Mouse (Mus musculus) intestine, embryonic 16.5 days (tissue): ENCODE data around the gene Pkm. TPM values are rescaled to one million over a fixed set of nuclear protein-coding genes. Genes with fewer than 3 reads are reported as not detected.

Experiments
- ATAC-seq: fragments of 200-750 bp; cut with Nextera tagmentation; 2 replicates; pipeline ENCODE4 v1.8.0; 2017; ENCODE audit warnings: moderate TSS enrichment, moderate library complexity
- H3K27ac ChIP-seq: fragments of 300-500 bp; sonication (generic); 2 replicates; pipeline ENCODE4 v1.5.1; 2014; ENCODE audit warnings: mild to moderate bottlenecking, low read length
- H3K27me3 ChIP-seq: fragments of 300-500 bp; sonication (generic); replicated peaks from 2 replicates; pipeline ENCODE4 v1.6.1; 2014; ENCODE audit warnings: low read length, control low read depth, mixed read lengths; ENCODE audit not compliant: control insufficient read depth, insufficient read depth
- H3K36me3 ChIP-seq: fragments of 300-500 bp; sonication (generic); 2 replicates; pipeline ENCODE4 v1.6.1; 2014; ENCODE audit warnings: low read length, control low read depth; ENCODE audit not compliant: control insufficient read depth, insufficient read depth
- H3K4me1 ChIP-seq: fragments of 300-500 bp; sonication (generic); 2 replicates; pipeline ENCODE4 v1.6.1; 2014; ENCODE audit warnings: low read length, control low read depth, mixed read lengths; ENCODE audit not compliant: control insufficient read depth, insufficient read depth
- H3K4me2 ChIP-seq: fragments of 300-500 bp; sonication (generic); 2 replicates; pipeline ENCODE4 v1.6.1; 2014; ENCODE audit warnings: low read depth, low read length, control low read depth
- H3K4me3 ChIP-seq: fragments of 300-500 bp; sonication (generic); 2 replicates; pipeline ENCODE4 v1.5.1; 2014; ENCODE audit warnings: mild to moderate bottlenecking, low read length
- H3K9ac ChIP-seq: fragments of 300-500 bp; sonication (generic); 2 replicates; pipeline ENCODE4 v1.6.1; 2014; ENCODE audit warnings: low read depth, low read length
- H3K9me3 ChIP-seq: fragments of 300-500 bp; sonication (generic); 2 replicates; pipeline ENCODE4 v1.6.1; 2016; ENCODE audit warnings: low read length, control low read depth; ENCODE audit not compliant: control insufficient read depth
- WGBS: fragments of 180-500 bp; shearing (Covaris S2); extraction: QIAGEN DNeasy Blood & Tissue Kit; methylation state at CpG from one replicate; pipeline ENCODE4 v1.1.7; 2014; 5-methylcytosine and 5-hydroxymethylcytosine counted together
- polyA plus RNA-seq: library from polyadenylated mRNA; unstranded; fragments of >200 nt; fragmentation: Nextera tagmentation; extraction: Ambion mirVana; gene quantifications from 2 replicates; pipeline ENCODE4 v1.2.1, GENCODE M21; 2015

Pkm gene
- 1,051 and 1,198 TPM in 2 replicates for polyA plus RNA-seq

DNA sequence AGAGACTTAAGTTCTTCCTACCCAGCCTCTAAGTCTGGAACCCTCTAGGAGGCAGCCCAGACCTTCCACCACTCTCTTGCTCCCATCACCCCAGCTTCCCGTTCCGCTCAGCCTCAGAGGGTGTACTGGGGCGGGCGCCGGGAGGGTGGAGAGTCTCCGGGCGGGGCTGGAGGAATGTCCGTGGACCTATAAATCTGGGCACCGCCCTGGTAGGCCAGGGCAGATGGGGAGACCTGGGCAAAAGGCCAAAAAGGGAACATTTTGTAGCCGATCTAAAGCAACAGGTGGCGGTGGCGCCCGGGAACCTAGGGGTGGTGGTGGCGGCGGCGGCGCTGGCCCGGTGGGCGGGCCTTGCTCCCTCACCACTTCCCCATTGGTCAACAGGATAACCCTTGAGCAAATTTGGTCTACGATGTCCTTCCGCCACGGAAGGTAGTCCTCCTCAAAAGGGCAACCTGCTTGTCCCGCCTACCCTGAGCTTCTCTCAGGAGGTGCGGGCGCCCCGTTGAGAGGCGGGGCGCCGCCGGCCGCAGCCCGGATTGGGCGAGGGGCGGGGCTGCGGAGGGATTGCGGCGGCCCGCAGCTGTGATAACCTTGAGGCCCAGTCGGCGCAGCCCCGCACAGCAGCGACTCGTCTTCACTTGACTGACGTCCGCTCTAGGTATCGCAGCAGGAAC, at the start of gene Pkm:
Pkm (plus strand) TSS at position 411 of the 677 bp plus-strand sequence.
- no peaks in the 10 kb centered on the region for H3K27me3 ChIP-seq
- H3K9ac ChIP-seq, result peak within 1 kb of the TSS; percentile 85
- H3K36me3 ChIP-seq, result 0 out of 2 replicates have a peak, but pooled peaks cover 4% of the 10 kb centered on the region
- peaks cover 42% of the 10 kb centered on the region for H3K4me1 ChIP-seq
- WGBS, result under 1% methylated on average over 46 of the region's 46 CpGs
- H3K4me2 ChIP-seq, result peak within 1 kb of the TSS; percentile 47
- ATAC-seq, result peak; percentile 93
- no peaks in the 10 kb centered on the region for H3K9me3 ChIP-seq
- peak within 1 kb of the TSS; percentile 86 for H3K4me3 ChIP-seq
- peak within 1 kb of the TSS; percentile 96 for H3K27ac ChIP-seq

DNA sequence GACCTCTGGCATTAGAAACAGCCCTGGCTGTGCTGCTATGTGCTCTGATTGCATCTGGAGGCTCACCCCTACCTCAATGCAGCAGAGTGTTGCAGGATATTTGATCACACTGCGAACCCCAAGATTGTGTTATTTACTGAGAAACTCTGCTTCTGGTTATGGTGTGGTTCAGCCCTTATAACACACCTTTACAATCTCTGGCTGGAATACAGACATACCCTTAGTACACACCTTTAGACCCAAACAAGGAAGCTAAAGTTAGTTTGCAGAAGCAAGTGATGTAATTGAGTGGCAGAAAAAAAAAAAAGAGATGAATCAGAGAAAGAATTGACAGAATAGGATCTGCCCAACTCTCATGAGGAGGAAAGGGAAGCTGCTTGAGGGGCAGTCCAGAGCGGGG, 45.2 kb upstream of the Pkm start:
- Histone ChIP-seq H3K9ac (no peak overlapping the region), H3K4me3 (no peak overlapping the region), H3K27me3 (no peaks in the 10 kb centered on the region), H3K4me2 (no peak overlapping the region), H3K4me1 (no peaks in the 10 kb centered on the region), H3K9me3 (no peaks in the 10 kb centered on the region), H3K27ac (no peak overlapping the region), H3K36me3 (no peaks in the 10 kb centered on the region)
- no peak for ATAC-seq
- WGBS, result 78% methylated on average over 2 of the region's 2 CpGs

GRCm38 (mm10) chr9:59615797-59616196, 40.4 kb upstream of the Pkm start:
- H3K36me3 ChIP-seq, result no peaks in the 10 kb centered on the region
- ATAC-seq, result no peak
- no peak overlapping the region for H3K27ac ChIP-seq
- H3K9ac ChIP-seq, result no peak overlapping the region
- H3K27me3 ChIP-seq, result no peaks in the 10 kb centered on the region
- H3K9me3 ChIP-seq, result no peaks in the 10 kb centered on the region
- no peak overlapping the region for H3K4me2 ChIP-seq
- H3K4me1 ChIP-seq, result 0 out of 2 replicates have a peak, but pooled peaks cover 3% of the 10 kb centered on the region
- H3K4me3 ChIP-seq, result no peak overlapping the region
- WGBS, result 80% methylated on average over 2 of the region's 2 CpGs

- ATAC-seq, result peak; percentile 100
- no peaks in the 10 kb centered on the region for H3K9me3 ChIP-seq
- H3K9ac ChIP-seq, result peak within 1 kb of the TSS; percentile 96
- no peaks in the 10 kb centered on the region for H3K27me3 ChIP-seq
- H3K4me3 ChIP-seq, result peak within 1 kb of the TSS; percentile 97
- H3K4me1 ChIP-seq, result 0 out of 2 replicates have a peak, but pooled peaks cover 3% of the 10 kb centered on the region
- WGBS, result under 1% methylated on average over 36 of the region's 36 CpGs
- peak within 1 kb of the TSS; percentile 92 for H3K27ac ChIP-seq
- H3K36me3 ChIP-seq, result no peaks in the 10 kb centered on the region
- H3K4me2 ChIP-seq, result peak within 1 kb of the TSS; percentile 67
Measured at GRCm38 (mm10) chr9:59616622-59617306, 39.4 kb upstream of the Pkm start, which contains the start of gene Parp6. Parp6 (plus strand) TSS chr9:59617284.

DNA sequence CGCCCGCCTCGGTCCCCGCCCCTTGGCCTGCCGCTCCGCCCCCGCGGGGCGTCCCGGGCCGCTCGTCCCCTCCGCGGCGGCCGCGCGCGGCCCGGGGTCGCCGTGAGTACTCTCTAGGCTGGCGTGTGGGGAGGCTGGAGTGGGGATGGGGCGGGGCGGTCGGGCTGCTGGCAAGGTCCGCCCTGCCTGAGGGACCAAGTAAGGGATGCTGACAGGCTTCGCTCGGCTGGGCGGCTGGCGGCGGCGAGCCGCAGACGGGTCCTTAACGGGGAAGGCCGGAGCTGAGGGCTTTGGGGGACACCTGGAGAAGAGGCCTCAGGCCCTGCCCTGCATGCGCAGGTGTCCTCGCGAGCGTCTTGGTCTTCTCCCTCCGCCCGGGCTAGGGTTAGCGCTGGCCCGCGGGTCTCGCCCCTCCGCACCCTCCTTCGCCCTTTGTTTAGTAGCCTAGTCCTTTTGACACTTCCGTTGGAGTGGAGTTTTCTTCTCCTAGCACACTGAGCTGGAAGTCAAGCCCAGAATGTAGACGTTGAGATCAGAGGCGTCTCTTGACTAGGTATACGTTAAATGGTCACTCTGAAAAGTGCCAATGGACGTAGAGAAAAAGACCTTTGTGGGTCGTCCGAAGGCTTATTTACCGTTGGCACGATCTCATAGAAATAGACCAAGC, 38.7 kb upstream of the Pkm start:
- peak overlapping the region; percentile 96 for H3K9ac ChIP-seq
- no peaks in the 10 kb centered on the region for H3K27me3 ChIP-seq
- H3K4me2 ChIP-seq, result peak overlapping the region; percentile 67
- H3K36me3 ChIP-seq, result no peaks in the 10 kb centered on the region
- H3K9me3 ChIP-seq, result no peaks in the 10 kb centered on the region
- peak overlapping the region; percentile 97 for H3K4me3 ChIP-seq
- 1% methylated on average over 56 of the region's 58 CpGs for WGBS
- no peak for ATAC-seq
- peak overlapping the region; percentile 92 for H3K27ac ChIP-seq
- H3K4me1 ChIP-seq, result 0 out of 2 replicates have a peak, but pooled peaks cover 3% of the 10 kb centered on the region

GRCm38 (mm10) chr9:59638372-59638771, 17.8 kb upstream of the Pkm start:
- Histone ChIP-seq H3K4me1 (peaks cover 4% of the 10 kb centered on the region; the same call in 1 of the 2 replicates), H3K4me2 (no peak overlapping the region), H3K9ac (no peak overlapping the region), H3K27ac (no peak overlapping the region), H3K36me3 (peaks cover 5% of the 10 kb centered on the region; the same call in 1 of the 2 replicates), H3K27me3 (no peaks in the 10 kb centered on the region), H3K4me3 (no peak overlapping the region), H3K9me3 (no peaks in the 10 kb centered on the region)
- WGBS, result 86% methylated on average over 1 of the region's 1 CpGs
- ATAC-seq, result no peak

DNA sequence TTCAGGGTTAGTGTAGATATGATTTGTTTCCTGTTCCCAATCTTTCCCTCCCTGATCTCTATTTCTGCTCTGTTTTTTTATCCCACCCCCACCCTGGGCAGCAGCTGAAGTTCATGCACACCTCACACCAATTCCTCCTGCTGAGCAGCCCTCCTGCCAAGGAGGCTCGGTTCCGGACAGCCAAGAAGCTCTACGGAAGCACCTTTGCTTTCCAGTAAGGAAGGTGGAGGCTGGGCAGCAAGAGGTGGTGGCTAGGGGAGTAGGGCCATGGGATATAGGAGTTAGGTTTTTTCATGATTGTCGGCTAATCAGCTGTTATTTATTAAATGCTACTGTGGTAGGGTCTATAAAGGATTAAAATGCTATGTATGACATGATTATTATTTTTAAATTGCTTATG, 16.2 kb upstream of the Pkm start:
- WGBS, result 94% methylated on average over 4 of the region's 4 CpGs
- ATAC-seq, result no peak
- peaks cover 5% of the 10 kb centered on the region; the same call in 1 of the 2 replicates for H3K36me3 ChIP-seq

DNA sequence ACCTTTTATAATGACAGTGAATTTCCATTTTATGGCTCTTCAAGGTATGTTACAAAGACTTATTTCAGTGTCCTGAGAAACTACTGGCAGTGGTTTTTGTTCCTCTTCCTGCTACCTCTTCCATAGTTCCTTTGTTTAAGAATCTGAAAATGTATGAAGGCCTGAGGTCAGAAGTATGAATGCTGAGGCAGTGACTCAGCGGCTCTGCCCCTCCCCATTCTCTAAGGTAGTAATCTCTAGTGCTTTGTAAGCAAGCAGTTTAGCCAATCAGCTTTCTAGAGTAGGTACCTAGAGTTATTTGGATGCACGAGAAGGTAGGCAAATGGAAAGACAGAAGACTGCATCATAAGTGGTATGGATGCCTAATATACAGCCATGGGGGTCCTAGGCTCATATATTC, 14.8 kb upstream of the Pkm start:
- no peak overlapping the region for H3K4me3 ChIP-seq
- H3K36me3 ChIP-seq, result peaks cover 3% of the 10 kb centered on the region; the same call in 1 of the 2 replicates
- H3K27me3 ChIP-seq, result no peaks in the 10 kb centered on the region
- H3K9me3 ChIP-seq, result no peaks in the 10 kb centered on the region
- H3K4me1 ChIP-seq, result peaks cover 4% of the 10 kb centered on the region; the same call in 1 of the 2 replicates
- H3K4me2 ChIP-seq, result no peak overlapping the region
- ATAC-seq, result no peak
- WGBS, result 71% methylated on average over 2 of the region's 2 CpGs
- H3K9ac ChIP-seq, result no peak overlapping the region
- peak overlapping the region; percentile 33; the same call in 1 of the 2 replicates for H3K27ac ChIP-seq

More for the DNA sequence above, 16.2 kb upstream of the Pkm start:
- Histone ChIP-seq H3K4me2 (no peak overlapping the region), H3K9me3 (no peaks in the 10 kb centered on the region), H3K27me3 (no peaks in the 10 kb centered on the region), H3K4me3 (no peak overlapping the region), H3K9ac (no peak overlapping the region), H3K4me1 (peaks cover 4% of the 10 kb centered on the region; the same call in 1 of the 2 replicates), H3K27ac (no peak overlapping the region)

GRCm38 (mm10) chr9:59649911-59650310, 6.3 kb upstream of the Pkm start:
- Histone ChIP-seq H3K36me3 (0 out of 2 replicates have a peak, but pooled peaks cover 2% of the 10 kb centered on the region), H3K9ac (no peak overlapping the region), H3K27me3 (no peaks in the 10 kb centered on the region), H3K9me3 (no peaks in the 10 kb centered on the region), H3K27ac (no peak overlapping the region), H3K4me1 (peaks cover 5% of the 10 kb centered on the region; the same call in 1 of the 2 replicates), H3K4me3 (no peak overlapping the region), H3K4me2 (no peak overlapping the region)
- no peak for ATAC-seq
- 92% methylated on average over 4 of the region's 4 CpGs for WGBS
